Mouse (Mus musculus) liver, embryonic 16.5 days (tissue): ENCODE results near the gene Slc34a1. TPM values are rescaled to one million over a fixed set of nuclear protein-coding genes. Genes with fewer than 3 reads are reported as not detected.

Experiments
- ATAC-seq: fragments of 200-750 bp; cut with Nextera tagmentation; 2 replicates; pipeline ENCODE4 v1.8.0; 2017; ENCODE audit warnings: low read depth, mild to moderate bottlenecking, moderate number of reproducible peaks, moderate library complexity
- H3K27ac ChIP-seq: fragments of 300-500 bp; sonication (generic); 2 replicates; pipeline ENCODE4 v1.5.1; 2014; ENCODE audit warnings: mild to moderate bottlenecking, low read length
- H3K27me3 ChIP-seq: fragments of 300-500 bp; sonication (generic); 2 replicates; pipeline ENCODE4 v1.6.1; 2014; ENCODE audit warnings: low read depth, low read length, mixed read lengths; ENCODE audit not compliant: control insufficient read depth, insufficient read depth
- H3K36me3 ChIP-seq: fragments of 300-500 bp; sonication (generic); 2 replicates; pipeline ENCODE4 v1.6.1; 2014; ENCODE audit warnings: mild to moderate bottlenecking; ENCODE audit not compliant: control insufficient read depth, insufficient read depth
- H3K4me1 ChIP-seq: fragments of 300-500 bp; sonication (generic); 2 replicates; pipeline ENCODE4 v1.6.1; 2014; ENCODE audit warnings: low read depth, low read length, mixed read lengths; ENCODE audit not compliant: control insufficient read depth
- H3K4me2 ChIP-seq: fragments of 300-500 bp; sonication (generic); 2 replicates; pipeline ENCODE4 v1.6.1; 2014; ENCODE audit warnings: low read depth, low read length, mixed read lengths
- H3K4me3 ChIP-seq: fragments of 300-500 bp; sonication (generic); 2 replicates; pipeline ENCODE4 v1.5.1; 2014; ENCODE audit warnings: low read depth, mild to moderate bottlenecking, low read length
- H3K9ac ChIP-seq: fragments of 300-500 bp; sonication (generic); 2 replicates; pipeline ENCODE4 v1.6.1; 2014; ENCODE audit warnings: low read depth, low read length
- H3K9me3 ChIP-seq: fragments of 300-500 bp; sonication (generic); replicated peaks from 2 replicates; pipeline ENCODE4 v1.6.1; 2016; ENCODE audit warnings: low read length; ENCODE audit not compliant: control insufficient read depth
- WGBS: fragments of 180-500 bp; shearing (Covaris S2); extraction: QIAGEN DNeasy Blood & Tissue Kit; methylation state at CpG from one replicate; pipeline ENCODE4 v1.1.7; 2014; ENCODE audit not compliant: insufficient replicate concordance; 5-methylcytosine and 5-hydroxymethylcytosine counted together
- polyA plus RNA-seq: library from polyadenylated mRNA; unstranded; fragments of >200 nt; fragmentation: Nextera tagmentation; extraction: Ambion mirVana; gene quantifications from 2 replicates; pipeline ENCODE4 v1.2.1, GENCODE M21; 2015

The Slc34a1 gene
- polyA plus RNA-seq, 1 experiment from 2014 or later, result not detected

DNA sequence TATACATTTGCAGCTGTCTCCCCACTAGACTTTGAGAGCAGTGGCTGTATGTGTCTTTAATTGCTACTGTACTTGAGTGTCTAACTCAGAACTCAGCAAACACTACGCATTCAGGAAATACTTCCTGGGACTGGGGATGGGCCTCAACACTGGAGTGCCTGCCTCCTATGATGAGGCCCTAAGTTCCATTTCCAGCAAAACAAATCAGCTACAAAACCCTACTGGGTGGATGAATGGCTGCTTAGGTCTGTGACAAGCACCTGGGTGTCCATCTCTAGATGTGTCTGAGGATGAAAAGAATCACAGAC lies 2.0 kb downstream of the Slc34a1 start:
- H3K9me3 ChIP-seq, result no peaks in the 10 kb centered on the region
- H3K4me1 ChIP-seq, result no peaks in the 10 kb centered on the region
- H3K36me3 ChIP-seq, result no peaks in the 10 kb centered on the region
- H3K27me3 ChIP-seq, result peaks cover 11% of the 10 kb centered on the region
- ATAC-seq, result no peak
- H3K4me3 ChIP-seq, result no peak overlapping the region
- WGBS, result 50% methylated on average over 1 of the region's 1 CpGs
- H3K27ac ChIP-seq, result no peak overlapping the region
- H3K9ac ChIP-seq, result no peak overlapping the region
- no peak overlapping the region for H3K4me2 ChIP-seq

DNA sequence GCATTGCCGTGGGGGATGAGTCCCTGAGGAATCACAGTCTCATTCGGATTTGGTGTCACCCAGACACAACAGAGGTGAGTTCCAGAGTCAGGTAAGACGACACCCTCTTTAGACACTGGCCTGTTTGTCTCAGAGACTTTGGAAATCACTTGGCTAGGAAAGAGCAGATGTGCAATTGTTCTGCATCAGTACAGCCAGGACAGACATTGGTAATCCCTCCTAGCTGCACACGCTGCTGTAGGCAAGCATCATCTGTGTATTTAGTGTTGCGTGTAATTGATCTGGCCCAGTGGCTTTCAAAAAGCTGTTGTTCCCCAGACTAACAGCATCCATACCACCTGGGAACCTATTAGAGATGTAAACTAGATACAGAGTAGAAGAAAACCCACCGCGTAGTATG lies 5.3 kb downstream of the Slc34a1 start:
- Histone ChIP-seq H3K4me2 (no peak overlapping the region), H3K27me3 (peaks cover 23% of the 10 kb centered on the region), H3K27ac (no peak overlapping the region), H3K9ac (no peak overlapping the region), H3K4me3 (no peak overlapping the region), H3K36me3 (no peaks in the 10 kb centered on the region), H3K9me3 (no peaks in the 10 kb centered on the region), H3K4me1 (no peaks in the 10 kb centered on the region; the same call in 1 of the 2 replicates)
- 54% methylated on average over 7 of the region's 7 CpGs for WGBS
- no peak for ATAC-seq

DNA sequence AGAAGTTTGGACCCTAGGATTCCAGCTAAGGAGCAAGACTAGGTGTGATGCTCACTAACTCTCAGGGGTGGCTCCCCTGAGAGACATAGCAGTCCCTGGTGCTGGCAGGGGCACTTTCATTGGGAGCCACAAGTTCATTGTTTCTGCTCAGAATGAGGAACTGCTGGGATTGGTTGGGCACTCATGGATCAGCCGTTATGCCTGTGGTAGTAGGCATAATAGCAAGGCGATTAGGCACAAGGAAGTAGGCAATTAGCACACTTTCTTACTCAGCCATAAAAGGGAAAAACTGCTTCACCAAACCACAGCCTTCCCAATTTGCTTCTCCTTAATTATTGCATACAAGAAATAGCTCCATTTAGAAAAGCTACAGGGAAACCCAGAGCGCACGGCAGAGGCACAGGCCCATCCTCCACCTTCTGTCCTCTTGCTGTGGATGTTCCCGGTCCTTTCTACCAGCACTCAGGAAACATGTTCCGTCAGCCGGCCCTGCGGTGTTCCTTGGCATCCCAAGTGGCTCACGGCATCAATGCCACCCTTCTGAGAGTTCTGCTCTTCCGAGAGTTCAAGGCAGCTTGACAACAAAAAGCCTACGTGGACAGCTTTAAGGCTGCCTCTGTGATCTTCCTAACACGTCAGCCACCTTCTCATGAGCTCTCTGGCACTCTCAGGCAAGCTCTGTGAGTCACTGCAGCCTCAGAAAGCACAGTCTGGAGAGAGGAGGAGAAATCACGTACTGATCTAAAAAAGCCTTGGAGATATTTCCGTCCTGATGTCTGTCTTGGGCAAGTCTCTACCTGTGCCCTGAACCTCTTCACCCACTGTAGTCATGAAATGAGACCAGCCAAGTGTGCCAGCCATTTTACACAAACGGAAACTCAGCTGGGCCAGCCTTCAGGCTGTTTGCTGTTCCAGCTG lies 6.2 kb downstream of the Slc34a1 start:
- Histone ChIP-seq H3K4me1 (no peaks in the 10 kb centered on the region; the same call in 1 of the 2 replicates), H3K4me3 (no peak overlapping the region), H3K27ac (no peak overlapping the region), H3K9ac (no peak overlapping the region), H3K9me3 (no peaks in the 10 kb centered on the region), H3K36me3 (no peaks in the 10 kb centered on the region), H3K4me2 (no peak overlapping the region), H3K27me3 (peaks cover 27% of the 10 kb centered on the region)
- 49% methylated on average over 15 of the region's 15 CpGs for WGBS
- ATAC-seq, result no peak

DNA sequence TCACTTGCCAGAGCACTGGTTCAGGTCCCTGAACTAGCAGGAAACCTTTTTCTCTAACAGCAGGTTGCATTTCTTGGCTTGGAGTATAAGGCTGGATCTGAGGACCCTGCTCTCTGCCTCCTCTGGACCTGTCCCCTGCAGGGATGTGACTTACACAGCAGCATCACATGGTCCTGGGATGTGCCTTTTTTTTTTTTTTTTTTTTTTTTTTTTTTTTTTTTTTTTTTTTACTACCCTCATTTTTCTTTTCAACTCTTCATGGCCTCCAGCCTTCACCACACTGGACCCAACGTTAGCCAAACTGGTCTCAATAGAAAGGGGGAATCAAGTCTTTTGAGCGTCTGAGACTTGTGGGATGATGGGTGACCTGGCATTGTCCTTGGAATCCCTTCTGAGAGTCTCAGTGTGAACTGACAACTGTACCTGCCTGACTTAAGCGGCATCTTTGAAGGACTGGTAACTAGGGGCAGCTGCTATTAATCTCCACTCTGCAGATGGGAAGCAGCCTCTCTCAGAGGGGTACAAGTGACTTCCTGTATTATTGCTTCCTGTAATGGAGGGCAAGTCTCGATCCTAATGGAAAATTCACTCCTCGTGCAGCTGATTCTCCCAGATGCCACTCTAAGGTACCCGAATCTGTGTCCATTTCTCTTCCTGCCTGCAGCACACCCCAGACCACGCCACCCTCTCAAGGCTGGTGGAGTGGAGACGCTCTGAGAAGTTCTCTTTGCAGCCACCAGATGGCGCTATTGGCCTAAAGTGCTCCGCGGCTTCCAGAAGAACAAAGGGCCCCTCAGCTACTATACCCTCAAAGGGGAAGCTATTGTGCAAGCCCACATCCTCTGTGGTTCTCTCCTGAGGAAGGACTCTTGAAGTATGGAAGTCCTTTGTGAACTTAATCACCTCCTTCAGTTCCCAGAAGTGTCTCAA lies 7.1 kb downstream of the Slc34a1 start:
- no peaks in the 10 kb centered on the region for H3K36me3 ChIP-seq
- H3K27ac ChIP-seq, result no peak overlapping the region
- peak; percentile 65 for ATAC-seq
- H3K9ac ChIP-seq, result no peak overlapping the region
- 6% methylated on average over 11 of the region's 11 CpGs for WGBS
- peaks cover 31% of the 10 kb centered on the region for H3K27me3 ChIP-seq
- H3K4me3 ChIP-seq, result no peak overlapping the region
- H3K4me1 ChIP-seq, result no peaks in the 10 kb centered on the region; the same call in 1 of the 2 replicates
- H3K9me3 ChIP-seq, result no peaks in the 10 kb centered on the region
- no peak overlapping the region for H3K4me2 ChIP-seq

DNA sequence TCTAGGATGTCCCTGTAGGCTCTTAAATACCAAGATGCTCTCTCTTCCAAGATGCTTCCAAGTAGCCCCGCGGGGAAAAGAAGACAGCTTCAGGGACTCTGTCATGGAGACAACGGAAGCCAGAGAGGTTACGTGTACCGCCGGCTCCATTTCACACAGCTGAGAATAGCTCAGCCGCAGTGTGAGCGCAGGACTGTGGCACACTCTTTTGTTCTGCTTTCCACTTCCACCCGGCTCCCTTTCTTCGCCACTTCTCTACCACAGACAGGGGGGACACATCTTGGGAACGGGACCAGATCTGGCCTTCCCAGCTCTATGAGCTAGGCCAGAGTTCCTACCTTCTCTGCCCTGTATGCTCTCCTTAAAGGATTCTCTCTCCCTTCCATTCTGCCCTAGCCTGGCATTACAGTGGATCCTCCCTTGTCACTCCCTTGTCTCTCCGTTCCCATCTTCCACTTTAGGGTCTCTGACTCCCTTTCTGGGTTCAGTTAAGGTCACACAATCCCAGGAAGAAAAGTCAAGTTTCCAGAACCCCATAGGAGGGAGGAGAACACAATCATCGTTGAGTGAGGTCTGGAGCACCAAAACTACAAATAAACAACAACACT lies 7.9 kb downstream of the Slc34a1 start:
- Histone ChIP-seq H3K4me3 (no peak overlapping the region), H3K4me1 (no peaks in the 10 kb centered on the region; the same call in 1 of the 2 replicates), H3K27me3 (peaks cover 31% of the 10 kb centered on the region), H3K9me3 (no peaks in the 10 kb centered on the region), H3K36me3 (no peaks in the 10 kb centered on the region), H3K9ac (no peak overlapping the region), H3K27ac (no peak overlapping the region), H3K4me2 (no peak overlapping the region)
- peak; percentile 16; the same call in 1 of the 2 replicates for ATAC-seq
- WGBS, result 20% methylated on average over 13 of the region's 13 CpGs

DNA sequence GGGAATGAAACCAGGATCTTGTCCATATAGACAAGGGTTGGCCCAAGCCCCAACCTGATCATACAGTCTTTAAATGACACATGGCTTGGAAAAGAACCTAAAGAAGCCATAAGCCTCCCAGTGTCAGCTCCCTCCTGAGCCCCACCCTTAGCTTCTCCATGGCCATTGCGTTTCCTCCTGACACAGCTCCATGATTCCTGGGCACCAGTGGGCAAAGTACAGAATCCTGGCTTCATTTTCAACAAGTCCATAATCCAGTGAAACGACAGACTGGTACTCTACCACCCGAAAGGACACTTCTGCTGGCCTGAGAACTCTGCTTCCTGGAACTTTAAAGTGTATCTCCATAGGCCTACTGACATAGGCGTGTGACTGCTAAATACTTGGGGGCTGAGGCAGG lies 9.4 kb downstream of the Slc34a1 start:
- no peak overlapping the region for H3K9ac ChIP-seq
- H3K27me3 ChIP-seq, result peaks cover 29% of the 10 kb centered on the region
- ATAC-seq, result no peak
- H3K4me3 ChIP-seq, result no peak overlapping the region
- no peaks in the 10 kb centered on the region for H3K9me3 ChIP-seq
- WGBS, result 42% methylated on average over 4 of the region's 4 CpGs
- H3K4me2 ChIP-seq, result no peak overlapping the region
- no peaks in the 10 kb centered on the region for H3K36me3 ChIP-seq
- no peak overlapping the region for H3K27ac ChIP-seq
- no peaks in the 10 kb centered on the region; the same call in 1 of the 2 replicates for H3K4me1 ChIP-seq

DNA sequence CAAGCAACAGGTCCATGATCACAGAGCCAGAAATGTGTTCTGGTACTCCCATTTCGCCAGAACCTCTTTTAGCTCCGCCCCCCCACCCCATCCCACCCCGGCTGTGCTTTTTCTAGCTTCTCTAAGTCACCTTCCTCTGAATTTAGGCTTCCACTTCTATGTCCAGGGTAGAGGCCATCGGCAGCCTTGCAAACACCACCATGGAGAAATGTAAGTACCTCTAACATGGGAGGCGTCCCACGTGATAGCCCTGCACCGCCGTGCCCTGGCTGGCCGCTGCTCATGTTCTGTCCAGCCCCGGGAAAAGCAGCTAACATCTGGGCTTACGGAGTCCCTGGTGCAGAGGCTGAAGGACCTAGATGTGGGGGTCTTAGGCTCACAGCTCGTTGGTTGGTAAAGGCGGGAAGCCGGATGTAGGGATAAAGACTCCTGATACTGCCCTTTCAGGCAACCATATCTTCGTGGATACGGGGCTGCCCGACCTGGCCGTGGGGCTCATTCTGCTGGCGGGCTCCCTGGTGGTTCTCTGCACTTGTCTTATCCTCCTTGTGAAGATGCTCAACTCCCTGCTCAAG lies 10.6 kb downstream of the Slc34a1 start:
- no peak overlapping the region for H3K9ac ChIP-seq
- 66% methylated on average over 19 of the region's 19 CpGs for WGBS
- peaks cover 29% of the 10 kb centered on the region for H3K27me3 ChIP-seq

DNA sequence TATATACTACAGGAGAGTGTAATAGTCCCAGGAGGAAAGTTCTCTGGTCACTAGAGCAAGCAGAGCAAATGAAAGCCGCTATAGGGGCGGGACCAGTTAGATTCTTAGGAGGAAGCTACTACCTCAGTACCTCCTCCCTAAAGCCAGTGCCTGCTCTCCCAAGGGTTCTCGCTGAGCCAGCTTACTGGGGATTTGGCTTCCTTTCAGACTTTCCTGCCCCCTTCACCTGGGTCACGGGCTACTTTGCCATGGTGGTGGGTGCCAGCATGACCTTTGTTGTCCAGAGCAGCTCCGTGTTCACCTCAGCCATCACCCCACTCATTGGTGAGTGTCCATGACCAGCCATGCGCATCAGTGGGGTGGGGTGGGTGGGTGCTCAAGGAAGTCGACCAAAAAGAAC lies 13.8 kb downstream of the Slc34a1 start:
- Histone ChIP-seq H3K36me3 (no peaks in the 10 kb centered on the region), H3K27me3 (peaks cover 27% of the 10 kb centered on the region), H3K4me2 (no peak overlapping the region), H3K4me3 (no peak overlapping the region), H3K9ac (no peak overlapping the region), H3K9me3 (no peaks in the 10 kb centered on the region), H3K4me1 (peaks cover 2% of the 10 kb centered on the region), H3K27ac (no peak overlapping the region)
- 53% methylated on average over 7 of the region's 7 CpGs for WGBS
- ATAC-seq, result no peak

More for the DNA sequence above, 10.6 kb downstream of the Slc34a1 start:
- H3K9me3 ChIP-seq, result no peaks in the 10 kb centered on the region
- H3K36me3 ChIP-seq, result no peaks in the 10 kb centered on the region
- H3K4me3 ChIP-seq, result no peak overlapping the region
- H3K27ac ChIP-seq, result no peak overlapping the region
- no peak overlapping the region for H3K4me2 ChIP-seq
- no peak for ATAC-seq
- no peaks in the 10 kb centered on the region; the same call in none of the 2 replicates for H3K4me1 ChIP-seq
